20 mouse cellular contexts compared by ENCODE assay signal in genomic region chr13:25611986-25612385, GRCm38 (mm10).
DNase-seq lines count a peak whose midpoint lies in the region; ATAC-seq and TF ChIP-seq lines count a peak whose summit lies in the region.
"Had no signal": no experiment of that assay in that cellular context is flagged by ENCODE, and none has a peak within 500 bp of the region (broad histone marks: within the 10 kb centered on the region; RNA-seq: fewer than 3 reads in every experiment).

No protein-coding gene starts in this region.

- H3K27me3 ChIP-seq in hindbrain, embryonic 10.5 days (ENCODE audit: insufficient read depth, poor library complexity, severe bottlenecking) = no peaks in the 10 kb centered on the region
- H3K27me3 ChIP-seq in hindbrain, embryonic 14.5 days (ENCODE audit: control insufficient read depth, insufficient read depth, low read length) = no peaks in the 10 kb centered on the region
- no peaks in the 10 kb centered on the region for H3K27me3 ChIP-seq in neural tube, embryonic 15.5 days (replicated peaks)
- H3K27me3 ChIP-seq in embryonic facial prominence, embryonic 14.5 days (replicated peaks; ENCODE audit: control insufficient read depth, insufficient read depth, low read length) = no peaks in the 10 kb centered on the region
- no peaks in the 10 kb centered on the region for H3K27me3 ChIP-seq in lung, postnatal 0 days (replicated peaks; ENCODE audit: insufficient read depth, low read length)

- DNase-seq in hindbrain, embryonic 10.5 days (ENCODE audit: low spot score) = peak; percentile 4
- no peak for DNase-seq in hindbrain, embryonic 14.5 days (ENCODE audit: low spot score)
- peak; percentile 17 for DNase-seq in neural tube, embryonic 10.5 days (ENCODE audit: extremely low spot score, low spot score)
- peak; percentile 51 for DNase-seq in embryonic facial prominence, embryonic 14.5 days (ENCODE audit: low spot score)
- DNase-seq in mesoderm, embryonic 11.5 days (ENCODE audit: low read depth, low spot score) = peak; percentile 75
- no peak for DNase-seq in lung, postnatal 0 days (ENCODE audit: low spot score)
- no peak for DNase-seq in left cerebral cortex, adult 9 months (ENCODE audit: low spot score in 2 of 2)
- DNase-seq: cerebellum, adult 8-10 months; gastrocnemius, postnatal 14 days; heart, adult 18-20 months; heart, postnatal 4 days; kidney, postnatal 36 days; liver, postnatal 0 days; lung, postnatal 14 days; midbrain, embryonic 14.5 days; thymus, adult 2 months had no signal

- H3K4me1 ChIP-seq in hindbrain, embryonic 10.5 days (replicated peaks) = no peaks in the 10 kb centered on the region
- H3K4me1 ChIP-seq in hindbrain, embryonic 14.5 days (replicated peaks; ENCODE audit: control insufficient read depth, insufficient read depth, low read length) = no peaks in the 10 kb centered on the region
- H3K4me1 ChIP-seq in neural tube, embryonic 15.5 days = no peaks in the 10 kb centered on the region
- no peaks in the 10 kb centered on the region for H3K4me1 ChIP-seq in embryonic facial prominence, embryonic 14.5 days (ENCODE audit: control insufficient read depth, insufficient read depth, low read length)
- no peaks in the 10 kb centered on the region for H3K4me1 ChIP-seq in lung, postnatal 0 days (ENCODE audit: insufficient read depth, low read depth, low read length)

- H3K4me2 ChIP-seq in hindbrain, embryonic 14.5 days (replicated peaks) = no peak overlapping the region
- H3K4me2 ChIP-seq in neural tube, embryonic 15.5 days = no peak overlapping the region
- no peak overlapping the region for H3K4me2 ChIP-seq in embryonic facial prominence, embryonic 14.5 days (ENCODE audit: low read depth, low read length)
- no peak overlapping the region for H3K4me2 ChIP-seq in lung, postnatal 0 days (replicated peaks; ENCODE audit: low read depth, low read length)

- H3K36me3 ChIP-seq in hindbrain, embryonic 10.5 days = no peaks in the 10 kb centered on the region
- H3K36me3 ChIP-seq in hindbrain, embryonic 14.5 days (replicated peaks; ENCODE audit: control insufficient read depth, insufficient read depth) = no peaks in the 10 kb centered on the region
- no peaks in the 10 kb centered on the region for H3K36me3 ChIP-seq in neural tube, embryonic 15.5 days
- no peaks in the 10 kb centered on the region for H3K36me3 ChIP-seq in embryonic facial prominence, embryonic 14.5 days (ENCODE audit: control insufficient read depth, insufficient read depth, low read length)
- H3K36me3 ChIP-seq in lung, postnatal 0 days (ENCODE audit: insufficient read depth, low read length) = no peaks in the 10 kb centered on the region

- ATAC-seq in hindbrain, embryonic 14.5 days (ENCODE audit: low FRiP score) = no peak
- no peak for ATAC-seq in neural tube, embryonic 15.5 days (ENCODE audit: low FRiP score)
- ATAC-seq in embryonic facial prominence, embryonic 14.5 days (ENCODE audit: low read depth) = no peak
- no peak for ATAC-seq in lung, postnatal 0 days
- ATAC-seq: CD4-positive, CD25-positive, alpha-beta regulatory T cell, adult 4 months; forebrain, embryonic 14.5 days; inflammation-experienced regulatory T-cells, adult 6 months; liver, postnatal 0 days had no signal

- TF ChIP-seq EP300 in lung, postnatal 0 days (IDR thresholded peaks at IDR 0.05) = no peak

- no peak overlapping the region for H3K4me3 ChIP-seq in hindbrain, embryonic 10.5 days
- no peak overlapping the region for H3K4me3 ChIP-seq in hindbrain, embryonic 14.5 days (replicated peaks; ENCODE audit: low read length)
- H3K4me3 ChIP-seq in neural tube, embryonic 15.5 days (replicated peaks) = no peak overlapping the region
- H3K4me3 ChIP-seq in embryonic facial prominence, embryonic 14.5 days (ENCODE audit: low read depth, low read length) = no peak overlapping the region
- H3K4me3 ChIP-seq in lung, postnatal 0 days (ENCODE audit: low read depth, low read length) = no peak overlapping the region

- WGBS in hindbrain, embryonic 10.5 days = 58% methylated on average over 4 of the region's 4 CpGs
- 74% methylated on average over 4 of the region's 4 CpGs for WGBS in hindbrain, embryonic 14.5 days
- WGBS in neural tube, embryonic 15.5 days = 72% methylated on average over 4 of the region's 4 CpGs
- 22% methylated on average over 4 of the region's 4 CpGs for WGBS in embryonic facial prominence, embryonic 14.5 days
- 42% methylated on average over 4 of the region's 4 CpGs for WGBS in lung, postnatal 0 days

- H3K9me3 ChIP-seq in hindbrain, embryonic 10.5 days = no peaks in the 10 kb centered on the region
- H3K9me3 ChIP-seq in hindbrain, embryonic 14.5 days (ENCODE audit: control insufficient read depth, low read length) = no peaks in the 10 kb centered on the region
- no peaks in the 10 kb centered on the region for H3K9me3 ChIP-seq in neural tube, embryonic 15.5 days (replicated peaks)
- H3K9me3 ChIP-seq in embryonic facial prominence, embryonic 14.5 days (ENCODE audit: control insufficient read depth, low read length) = no peaks in the 10 kb centered on the region
- no peaks in the 10 kb centered on the region for H3K9me3 ChIP-seq in lung, postnatal 0 days (ENCODE audit: low read length)

- TF ChIP-seq CTCF in lung, postnatal 0 days (IDR thresholded peaks at IDR 0.05) = no peak

- no peak overlapping the region for H3K9ac ChIP-seq in hindbrain, embryonic 14.5 days
- no peak overlapping the region for H3K9ac ChIP-seq in neural tube, embryonic 15.5 days (replicated peaks)
- H3K9ac ChIP-seq in embryonic facial prominence, embryonic 14.5 days (ENCODE audit: low read depth, low read length) = no peak overlapping the region
- H3K9ac ChIP-seq in lung, postnatal 0 days (replicated peaks; ENCODE audit: low read depth) = no peak overlapping the region
- H3K9ac ChIP-seq: liver, postnatal 0 days had no signal

- H3K27ac ChIP-seq in hindbrain, embryonic 10.5 days = no peak overlapping the region
- H3K27ac ChIP-seq in hindbrain, embryonic 14.5 days = no peak overlapping the region
- H3K27ac ChIP-seq in neural tube, embryonic 15.5 days (replicated peaks) = no peak overlapping the region
- no peak overlapping the region for H3K27ac ChIP-seq in embryonic facial prominence, embryonic 14.5 days (replicated peaks; ENCODE audit: low read depth, low read length)
- no peak overlapping the region for H3K27ac ChIP-seq in lung, postnatal 0 days (ENCODE audit: low read length)

Comparison
In these comparisons a context has a peak if more than half of its experiments do, and no peak if none do; other contexts are left out.
1. DNase-seq: peak in hindbrain, embryonic 10.5 days (single experiment), neural tube, embryonic 10.5 days (single experiment), embryonic facial prominence, embryonic 14.5 days (single experiment) and mesoderm, embryonic 11.5 days (single experiment); none in hindbrain, embryonic 14.5 days (single experiment), lung, postnatal 0 days (single experiment) and left cerebral cortex, adult 9 months (0 of 2).